Mouse (Mus musculus): ENCODE measurements at regions not wholly inside any gene's neighbourhood (a gene's known extent, or its start where the extent isn't known, plus 50 kb on each side); places are given as distances from the start of the nearest gene placed in this dataset.

DNA sequence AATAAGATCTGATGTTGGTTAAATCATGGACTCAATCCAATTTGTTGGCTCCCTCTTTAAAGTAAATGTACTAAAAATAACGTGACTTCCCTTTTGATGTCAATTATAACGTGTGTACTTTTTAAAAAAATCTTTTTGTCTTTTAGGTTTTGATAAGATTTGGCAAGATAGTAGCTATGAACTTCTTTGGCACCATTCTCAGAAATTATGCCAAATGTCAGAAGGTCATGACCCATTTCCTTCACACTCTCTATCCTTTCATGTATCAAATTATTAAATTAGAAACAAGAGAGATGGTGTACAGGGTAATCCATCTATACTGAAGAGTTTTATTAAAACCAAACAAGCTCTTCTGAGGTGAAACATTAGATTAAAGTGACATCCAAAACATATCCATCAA is 121.4 kb upstream of the Dph6 start:
- TF ChIP-seq CTCF (IDR thresholded peaks at IDR 0.05) (no peak), EP300 (IDR thresholded peaks at IDR 0.05; ENCODE audit: insufficient read depth, low read depth, low read length) (no peak)

All from heart, adult 2 months (tissue).